Mouse (Mus musculus): ENCODE data around the gene Uox.

Uox gene

GRCm38 (mm10) chr3:146570148-146570782, at the start of gene Uox:
TSS of gene Uox (plus strand) at chr3:146570426.
- no peak for ATAC-seq (ENCODE audit: insufficient number of reproducible peaks, low FRiP score, low TSS enrichment)

GRCm38 (mm10) chr3:146520798-146521651, 49.2 kb upstream of the Uox start, which contains the start of gene Rpf1:
TSS of gene Rpf1 (minus strand) at chr3:146521429.
- ATAC-seq (ENCODE audit: insufficient number of reproducible peaks, low FRiP score, low TSS enrichment) = peak; percentile 99

GRCm38 (mm10) chr3:146521652-146522020, 48.6 kb upstream of the Uox start:
- ATAC-seq (ENCODE audit: insufficient number of reproducible peaks, low FRiP score, low TSS enrichment) = no peak

GRCm38 (mm10) chr3:146528335-146528734, 41.9 kb upstream of the Uox start:
- no peak for ATAC-seq (ENCODE audit: insufficient number of reproducible peaks, low FRiP score, low TSS enrichment)

- no peak for ATAC-seq (ENCODE audit: insufficient number of reproducible peaks, low FRiP score, low TSS enrichment)
These were observed 35.2 kb upstream of the Uox start for GRCm38 (mm10) chr3:146534986-146535385.

- ATAC-seq (ENCODE audit: insufficient number of reproducible peaks, low FRiP score, low TSS enrichment) = no peak
These were observed 29.5 kb upstream of the Uox start for GRCm38 (mm10) chr3:146540521-146541273.

- ATAC-seq (ENCODE audit: insufficient number of reproducible peaks, low FRiP score, low TSS enrichment) = no peak
These were observed 26.6 kb upstream of the Uox start for GRCm38 (mm10) chr3:146543632-146544031.

- no peak for ATAC-seq (ENCODE audit: insufficient number of reproducible peaks, low FRiP score, low TSS enrichment)
These were observed 15.4 kb upstream of the Uox start for GRCm38 (mm10) chr3:146554816-146555215.

- no peak for ATAC-seq (ENCODE audit: insufficient number of reproducible peaks, low FRiP score, low TSS enrichment)
These were observed 13.7 kb upstream of the Uox start for GRCm38 (mm10) chr3:146556567-146556966.

GRCm38 (mm10) chr3:146557507-146557906, 12.7 kb upstream of the Uox start:
- no peak for ATAC-seq (ENCODE audit: insufficient number of reproducible peaks, low FRiP score, low TSS enrichment)

GRCm38 (mm10) chr3:146562936-146563335, 7.3 kb upstream of the Uox start:
- ATAC-seq (ENCODE audit: insufficient number of reproducible peaks, low FRiP score, low TSS enrichment) = no peak

- no peak for ATAC-seq (ENCODE audit: insufficient number of reproducible peaks, low FRiP score, low TSS enrichment)
These were observed 5.8 kb upstream of the Uox start for GRCm38 (mm10) chr3:146564268-146565064.

- no peak for ATAC-seq (ENCODE audit: insufficient number of reproducible peaks, low FRiP score, low TSS enrichment)
These were observed 5.2 kb upstream of the Uox start for GRCm38 (mm10) chr3:146565065-146565411.

GRCm38 (mm10) chr3:146567366-146567765, 2.9 kb upstream of the Uox start:
- no peak for ATAC-seq (ENCODE audit: insufficient number of reproducible peaks, low FRiP score, low TSS enrichment)

GRCm38 (mm10) chr3:146567884-146568530, 2.2 kb upstream of the Uox start:
- no peak for ATAC-seq (ENCODE audit: insufficient number of reproducible peaks, low FRiP score, low TSS enrichment)

- ATAC-seq (ENCODE audit: insufficient number of reproducible peaks, low FRiP score, low TSS enrichment) = no peak
These were observed 632 bp upstream of the Uox start for GRCm38 (mm10) chr3:146569594-146569993.

GRCm38 (mm10) chr3:146570939-146571338, 713 bp downstream of the Uox start:
- ATAC-seq (ENCODE audit: insufficient number of reproducible peaks, low FRiP score, low TSS enrichment) = no peak

- ATAC-seq (ENCODE audit: insufficient number of reproducible peaks, low FRiP score, low TSS enrichment) = no peak
These were observed 1.1 kb downstream of the Uox start for GRCm38 (mm10) chr3:146571341-146571740.

- ATAC-seq (ENCODE audit: insufficient number of reproducible peaks, low FRiP score, low TSS enrichment) = no peak
These were observed 7.4 kb downstream of the Uox start for GRCm38 (mm10) chr3:146577591-146577990.
